Mouse (Mus musculus) cerebellum, postnatal 10 days (tissue): ENCODE data around the gene Tarsl2.

Experiments
- DNase-seq, 2 experiments: peaks; one replicate each; pipeline ENCODE4 v3.0.0; 2021; ENCODE audit warnings: mixed read lengths in 2 of 2

Tarsl2 gene

GRCm38 (mm10) chr7:65737286-65738040, 92.8 kb downstream of the Tarsl2 start:
- DNase-seq = peak in 1 of 2 experiments; percentile 20
